Mouse (Mus musculus) right cerebral cortex, postnatal 14 days (tissue): ENCODE results near the gene Arrb1.

Source experiments
- DNase-seq: peaks from one replicate; pipeline ENCODE4 v3.0.0; 2022

Gene Arrb1

DNA sequence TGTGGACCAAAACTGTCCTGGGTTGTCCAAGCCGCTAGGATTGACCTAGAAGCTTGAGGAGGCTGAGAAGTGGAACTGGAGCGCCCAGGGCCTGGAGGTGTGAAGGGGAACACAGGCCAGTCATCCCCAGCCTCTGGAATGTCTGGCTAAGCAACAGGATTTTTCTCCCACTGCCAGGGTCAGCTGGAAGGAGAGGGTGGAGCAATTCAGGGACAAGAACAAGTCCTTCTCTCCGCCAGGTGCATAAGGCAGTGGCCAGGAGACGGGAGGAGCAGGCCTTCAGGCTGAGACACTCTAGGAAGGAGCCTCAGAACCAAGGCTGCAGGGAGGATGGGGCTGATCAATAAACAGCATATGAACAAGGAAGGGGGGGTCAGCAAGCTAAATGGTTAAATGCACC lies 3.2 kb downstream of the Arrb1 start:
- no peak for DNase-seq

GRCm38 (mm10) chr7:99539201-99539891 lies 4.1 kb downstream of the Arrb1 start:
- DNase-seq, result no peak

DNA sequence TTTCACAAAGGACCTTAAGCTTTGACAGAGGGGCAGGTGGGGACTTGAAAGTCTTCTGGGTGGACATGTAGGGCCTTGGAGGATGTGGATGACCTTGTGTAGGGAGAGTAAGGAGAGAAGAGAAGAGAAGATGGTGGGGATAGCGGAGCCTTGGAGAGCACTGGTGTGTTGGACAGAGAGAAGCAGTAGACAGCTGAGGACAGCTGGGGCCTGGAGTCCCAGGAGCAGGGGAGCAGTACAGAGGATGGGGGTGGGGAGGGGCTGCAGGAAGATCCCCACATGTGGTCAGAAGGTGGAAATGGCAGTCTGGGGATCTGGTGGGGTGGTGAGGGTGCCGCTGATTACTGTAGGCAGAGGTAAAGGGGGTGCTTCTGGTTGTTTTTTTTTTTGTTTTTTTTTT lies 4.8 kb downstream of the Arrb1 start:
- DNase-seq, result no peak

DNA sequence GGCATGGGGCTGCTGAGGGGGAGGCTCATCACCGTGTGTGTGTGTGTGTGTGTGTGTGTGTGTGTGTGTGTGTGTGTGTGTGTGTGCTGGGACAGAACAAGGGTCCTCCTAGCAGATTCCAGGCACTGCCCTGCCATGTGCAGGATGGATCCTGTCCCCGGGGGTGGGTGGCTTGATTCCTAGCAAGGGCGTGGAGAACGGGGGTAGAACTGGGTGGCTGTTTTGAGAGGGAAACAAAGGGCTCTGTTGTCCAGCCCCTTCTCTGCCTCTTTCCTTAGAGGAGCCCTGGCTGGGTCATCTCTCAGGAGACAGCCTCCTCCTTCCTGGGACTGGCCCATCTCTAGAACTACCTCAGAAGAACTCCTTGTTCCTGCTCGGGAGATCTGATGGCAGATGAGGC lies 5.9 kb downstream of the Arrb1 start:
- DNase-seq, result no peak

GRCm38 (mm10) chr7:99544272-99544671 lies 9.0 kb downstream of the Arrb1 start:
- DNase-seq, result no peak

DNA sequence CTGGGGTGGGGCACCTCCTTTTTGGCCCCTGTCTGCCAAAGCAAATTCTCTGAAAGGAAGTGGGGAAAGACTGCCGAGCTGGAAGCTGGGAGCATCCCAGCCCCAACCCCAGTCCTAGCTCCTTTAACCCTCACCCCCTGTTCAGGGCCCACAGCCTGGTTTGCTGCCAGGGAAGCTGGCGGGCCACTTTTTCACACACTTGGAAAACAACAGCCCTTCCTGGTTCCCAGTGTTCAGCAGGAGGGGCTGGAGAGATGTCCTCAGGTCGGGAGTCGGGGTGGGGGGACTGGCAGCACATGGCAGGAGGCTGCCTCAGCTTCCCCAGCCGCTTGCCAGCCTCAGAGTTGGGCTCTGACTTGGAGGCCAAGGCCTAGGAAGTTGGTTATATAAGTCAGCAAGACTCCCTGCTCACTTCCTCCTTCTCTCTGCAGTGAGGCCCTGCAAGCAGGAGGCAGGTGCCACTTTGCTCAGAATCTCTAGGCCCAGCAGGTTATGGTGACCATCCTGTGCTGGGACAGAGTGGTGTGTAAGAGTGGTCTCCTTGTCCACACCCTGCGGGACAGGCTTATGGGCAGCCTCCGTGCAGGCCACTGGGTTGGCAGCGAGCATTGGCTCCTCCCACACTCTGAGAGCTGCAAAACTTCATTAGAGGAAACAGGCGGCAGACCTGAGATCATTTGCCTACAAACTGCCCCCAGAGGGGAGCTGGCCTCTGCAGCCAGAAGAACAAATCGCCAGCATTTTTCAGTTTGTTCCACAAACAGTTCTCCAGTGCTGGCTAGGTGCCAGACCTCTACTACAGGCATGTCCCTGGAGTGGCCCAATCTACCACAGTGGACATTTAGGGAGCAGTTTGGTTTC lies 10.8 kb downstream of the Arrb1 start:
- no peak for DNase-seq

DNA sequence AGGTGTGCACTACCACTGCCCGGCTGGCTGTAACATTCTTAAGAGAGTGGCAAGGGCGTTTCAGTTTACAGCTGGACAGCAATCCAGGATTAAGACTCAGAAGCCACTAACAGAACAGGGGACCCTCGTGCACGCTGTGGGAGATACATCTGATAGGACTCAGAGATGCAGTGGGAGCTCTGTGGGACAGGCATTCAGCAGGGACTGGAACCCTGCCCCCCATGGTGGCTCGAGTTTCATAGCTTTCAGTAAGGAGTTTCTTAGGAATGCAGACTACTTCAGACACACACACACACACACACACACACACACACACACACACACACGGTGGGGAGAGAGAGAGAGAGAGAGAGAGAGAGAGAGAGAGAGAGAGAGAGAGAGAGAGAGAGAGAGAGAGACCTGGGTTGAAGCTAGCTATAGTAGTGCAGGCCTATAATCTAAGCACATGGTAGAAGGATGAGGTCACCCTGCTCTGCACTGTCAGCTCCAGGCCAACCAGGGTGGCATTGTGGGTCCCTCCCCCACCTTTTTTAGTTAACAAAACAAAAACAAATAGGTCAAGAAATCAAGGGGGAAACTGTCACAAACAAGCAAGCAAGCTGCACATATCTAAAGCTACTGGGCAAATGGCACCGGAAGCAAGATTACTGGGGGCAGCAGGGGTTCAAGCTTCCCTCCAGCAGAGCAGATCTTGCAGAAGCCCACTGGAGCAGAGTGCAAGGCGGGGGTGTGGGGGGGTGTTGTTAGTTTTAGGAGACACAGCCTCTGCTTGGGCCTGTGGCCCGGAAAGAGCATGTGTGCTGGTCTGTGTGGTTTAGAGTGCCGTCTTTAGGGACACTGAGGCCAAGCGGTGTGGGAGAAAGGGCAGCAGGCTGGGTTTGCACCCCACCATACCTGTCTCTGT lies 12.6 kb downstream of the Arrb1 start:
- no peak for DNase-seq

GRCm38 (mm10) chr7:99549668-99550067 lies 14.4 kb downstream of the Arrb1 start:
- DNase-seq, result no peak

- DNase-seq, result no peak
Observed at GRCm38 (mm10) chr7:99551623-99552022, 16.4 kb downstream of the Arrb1 start.

DNA sequence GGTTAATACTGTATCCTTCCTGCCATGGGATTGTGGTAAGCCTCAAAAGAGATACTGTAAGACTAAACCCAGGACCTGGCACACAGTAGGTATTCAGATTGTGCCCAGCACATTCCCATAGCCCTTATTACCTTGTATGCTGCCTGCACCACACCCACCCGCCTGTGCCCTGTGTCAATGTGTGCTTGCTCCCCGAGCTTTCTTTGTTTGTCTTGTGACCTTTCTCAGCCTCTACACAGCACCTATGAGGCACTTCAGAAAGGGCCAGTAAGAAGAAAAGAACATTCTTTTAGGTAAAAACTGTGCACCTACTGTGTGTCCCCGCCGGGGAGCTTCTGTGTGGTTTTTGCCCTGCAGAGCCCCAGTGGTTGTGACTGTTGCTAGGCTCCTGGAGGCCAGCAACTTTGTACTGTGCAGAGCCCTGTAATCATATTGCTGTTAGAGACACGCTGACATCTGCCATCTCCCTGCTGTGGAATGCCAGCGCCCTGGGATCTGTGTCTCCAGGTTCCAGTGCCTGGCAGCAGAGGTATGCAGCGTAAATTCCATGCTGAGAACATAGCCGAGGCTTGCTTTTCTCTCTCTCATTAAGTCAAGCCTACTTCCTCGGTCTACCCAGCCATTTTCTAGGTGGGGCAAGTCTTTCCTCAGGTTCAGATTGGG lies 18.1 kb downstream of the Arrb1 start:
- no peak for DNase-seq

- DNase-seq, result no peak
Observed at GRCm38 (mm10) chr7:99553885-99554269, 18.6 kb downstream of the Arrb1 start.

DNA sequence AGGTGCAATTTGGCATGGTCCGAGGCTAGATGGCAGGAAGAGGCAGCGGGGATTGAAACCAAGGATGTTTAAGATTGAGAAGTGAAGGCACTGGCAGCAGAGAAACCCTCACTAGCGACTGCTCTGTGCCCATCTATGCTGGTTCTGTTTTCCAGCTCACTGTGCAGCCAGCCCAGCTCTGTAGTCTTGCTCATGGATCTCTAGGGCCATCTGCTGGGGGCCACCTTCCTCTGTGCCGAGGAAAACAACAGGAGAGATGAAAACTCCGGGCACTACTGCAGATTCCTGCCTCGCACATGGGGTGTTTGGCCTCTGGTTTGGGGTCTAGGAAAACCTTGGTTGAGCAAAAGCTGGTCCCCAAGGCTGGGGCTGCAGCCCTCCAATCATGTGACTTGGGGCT lies 20.6 kb downstream of the Arrb1 start:
- DNase-seq, result peak; percentile 70

DNA sequence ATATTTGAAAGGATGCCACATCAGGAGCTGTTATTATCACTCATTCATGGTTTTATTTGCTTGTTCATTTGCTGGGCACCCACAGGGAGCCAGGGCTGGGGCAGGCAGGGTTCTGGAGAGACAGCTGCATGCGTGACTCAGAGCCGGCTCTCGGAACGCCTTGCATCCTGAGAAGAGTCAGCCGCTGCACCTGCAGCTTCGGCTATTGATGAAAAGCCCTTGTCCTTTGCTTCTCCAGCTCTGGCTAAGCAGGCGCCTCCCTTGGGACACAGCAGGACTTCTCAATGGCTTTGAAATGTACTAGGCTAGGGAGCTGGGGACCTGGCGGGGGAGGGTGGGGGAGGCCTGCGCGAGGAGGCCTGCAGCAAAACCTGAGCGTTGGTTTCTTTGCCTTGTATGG lies 23.8 kb downstream of the Arrb1 start:
- DNase-seq, result no peak

DNA sequence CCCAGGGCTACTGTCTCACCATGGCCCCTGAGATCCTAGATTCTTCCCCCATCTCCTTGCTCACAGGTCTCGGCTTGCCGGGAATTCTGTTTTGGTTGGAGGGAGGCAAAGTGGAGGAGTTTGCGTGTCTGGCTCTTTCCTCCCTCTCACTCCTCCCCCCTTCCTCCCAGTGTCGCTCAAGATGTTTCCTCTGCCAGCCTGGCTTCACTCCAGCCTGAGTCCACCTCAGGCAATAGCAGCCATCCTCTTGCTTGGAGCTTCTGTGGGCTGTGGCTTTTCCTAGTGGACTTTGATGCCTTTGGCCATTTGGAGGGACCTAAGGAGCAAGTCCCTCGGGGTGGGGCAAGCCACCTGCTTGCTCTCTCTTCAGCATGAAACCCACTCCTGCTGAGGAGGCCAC lies 27.2 kb downstream of the Arrb1 start:
- DNase-seq, result peak; percentile 66

- DNase-seq, result no peak
Observed at GRCm38 (mm10) chr7:99563224-99563623, 28.0 kb downstream of the Arrb1 start.

DNA sequence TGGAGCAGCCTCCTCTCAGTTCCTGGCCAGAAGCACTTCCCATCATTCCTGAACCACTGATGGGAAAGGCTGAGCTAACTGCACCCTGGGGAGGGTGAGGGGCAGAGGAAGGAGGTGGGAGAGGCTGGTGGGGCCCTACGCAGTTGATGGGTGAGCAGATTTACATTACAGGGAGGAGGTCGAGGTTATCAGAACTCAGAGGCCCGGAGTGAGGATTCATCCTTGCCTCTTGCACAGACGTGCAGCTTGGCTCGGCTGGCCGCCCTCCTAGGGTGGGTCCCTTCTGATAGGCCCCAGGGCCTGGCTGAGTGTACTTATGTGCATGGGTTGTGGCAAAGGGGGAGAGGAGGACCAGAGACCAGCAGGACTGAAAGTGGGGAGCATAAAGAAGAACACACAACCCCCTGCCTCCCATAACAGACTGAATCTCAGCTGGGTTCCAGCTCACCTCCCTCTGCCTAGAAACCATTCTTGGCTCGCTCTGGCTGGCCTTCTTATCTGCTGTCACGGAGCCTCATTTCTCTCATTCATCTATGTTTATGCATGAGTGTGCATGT lies 30.1 kb downstream of the Arrb1 start:
- no peak for DNase-seq

DNA sequence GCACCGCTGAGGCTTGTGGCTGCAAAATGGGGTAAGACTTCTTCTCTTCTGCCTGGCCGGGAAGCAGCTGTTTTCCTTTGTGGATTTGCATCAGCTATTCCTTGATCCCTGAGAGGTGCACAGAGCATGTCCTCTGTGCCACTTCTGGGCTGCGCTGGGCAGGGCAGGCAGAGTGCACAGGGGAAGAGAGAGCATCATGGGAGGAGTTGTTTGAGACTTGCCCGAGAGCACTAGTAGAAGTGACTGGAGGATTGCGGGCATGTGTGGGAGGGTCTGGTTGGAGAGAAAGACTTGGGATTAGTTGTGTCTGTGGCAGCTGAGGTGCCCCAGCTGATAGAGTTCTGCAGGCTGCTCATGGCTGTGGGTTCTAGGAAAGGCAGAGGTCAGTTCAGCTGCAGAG lies 35.4 kb downstream of the Arrb1 start:
- no peak for DNase-seq

- no peak for DNase-seq
Observed at GRCm38 (mm10) chr7:99572931-99573330, 37.7 kb downstream of the Arrb1 start.

DNA sequence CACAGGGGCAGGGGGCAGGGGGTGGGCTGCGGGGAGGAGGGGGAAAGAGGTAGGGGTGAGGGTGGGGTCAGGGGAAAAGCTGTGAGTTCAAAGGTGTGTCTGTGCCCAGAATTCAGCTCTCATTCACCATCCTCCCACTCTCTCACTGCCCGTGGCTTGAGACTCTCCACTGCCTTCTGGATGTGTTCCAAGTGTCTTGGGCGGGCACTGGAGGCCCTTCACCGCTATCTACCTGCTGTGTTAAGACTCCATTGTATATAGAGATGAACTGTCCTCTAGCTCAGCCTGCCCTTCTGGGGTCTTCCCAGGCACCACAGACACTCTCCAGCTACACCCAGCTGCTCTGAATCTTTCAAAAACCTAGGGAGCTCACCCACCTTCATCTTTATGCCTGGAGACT lies 38.1 kb downstream of the Arrb1 start:
- DNase-seq, result no peak

DNA sequence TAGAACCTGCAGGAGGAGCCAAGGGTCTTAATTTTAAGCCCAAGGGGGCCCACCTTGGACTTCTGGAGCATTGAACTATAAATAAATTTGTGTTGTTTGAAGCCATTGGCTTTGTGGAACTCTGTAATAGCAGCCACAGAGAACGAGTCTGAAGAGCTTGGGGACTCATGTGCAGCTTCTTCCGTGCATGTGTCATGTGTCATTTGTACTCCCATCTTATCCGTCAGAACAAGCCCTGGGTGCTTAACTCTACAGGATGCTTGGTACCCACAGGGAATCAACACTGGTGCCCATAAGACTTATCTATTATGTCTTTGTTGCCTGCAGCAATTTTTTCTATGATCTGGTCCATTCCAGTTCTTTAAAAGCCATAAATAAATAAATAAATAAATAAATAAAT lies 43.0 kb downstream of the Arrb1 start:
- no peak for DNase-seq

DNA sequence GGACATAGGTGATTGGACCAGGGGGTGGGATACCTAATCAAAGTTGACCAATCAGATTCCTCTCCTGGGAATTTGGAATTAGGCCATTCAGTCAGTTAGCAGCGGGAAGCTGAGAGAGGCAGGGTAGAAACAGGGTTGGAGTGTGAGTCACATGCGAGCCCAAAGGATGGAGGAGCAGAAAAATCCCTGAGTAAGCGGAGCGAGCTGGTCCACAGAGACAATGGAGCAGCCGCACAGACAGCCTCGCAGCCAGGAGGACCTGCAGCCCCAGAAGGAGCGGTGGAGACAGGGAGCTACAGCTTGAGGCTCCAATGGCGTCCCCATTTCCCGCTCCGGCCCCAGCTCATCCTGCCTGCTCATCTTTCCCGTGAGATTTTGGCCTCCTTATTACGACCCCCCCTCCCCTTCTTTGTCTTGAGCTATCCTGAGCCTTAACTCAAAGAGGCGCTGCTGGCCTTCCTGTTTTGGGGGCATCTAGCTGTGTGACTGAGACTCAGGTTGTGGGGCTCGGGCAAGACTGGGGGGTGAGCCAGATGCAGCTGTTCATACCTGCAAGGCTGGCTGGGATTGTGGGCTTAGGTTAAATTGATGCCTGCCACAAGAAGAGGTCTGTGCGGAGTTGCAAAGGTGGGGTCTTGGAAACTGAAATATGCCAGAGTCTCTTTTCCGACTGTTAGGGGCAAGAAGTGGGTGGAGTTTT lies 44.4 kb downstream of the Arrb1 start:
- no peak for DNase-seq

DNA sequence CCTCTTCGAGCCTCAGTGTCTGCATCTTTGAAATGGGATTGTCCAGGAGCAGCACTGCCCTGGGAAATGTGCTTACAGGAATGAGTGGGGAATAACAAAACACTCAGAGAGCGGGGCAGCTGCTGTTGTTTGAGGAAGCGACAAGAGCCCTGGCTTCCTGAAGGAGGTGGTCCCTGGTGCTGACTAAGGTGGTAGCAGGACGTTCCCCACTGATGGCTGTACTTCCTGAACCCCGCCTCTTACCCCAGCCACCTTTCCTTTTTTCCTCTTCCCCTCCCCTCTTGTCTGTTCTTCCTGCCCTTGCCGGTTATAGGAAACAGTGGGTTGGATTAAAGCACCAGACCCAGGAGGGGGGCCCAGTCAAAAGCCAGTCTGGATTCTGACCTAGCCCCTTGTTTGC lies 45.0 kb downstream of the Arrb1 start:
- no peak for DNase-seq
